Comparison of ENCODE assay signal across 13 mouse cellular contexts in the genomic region with DNA sequence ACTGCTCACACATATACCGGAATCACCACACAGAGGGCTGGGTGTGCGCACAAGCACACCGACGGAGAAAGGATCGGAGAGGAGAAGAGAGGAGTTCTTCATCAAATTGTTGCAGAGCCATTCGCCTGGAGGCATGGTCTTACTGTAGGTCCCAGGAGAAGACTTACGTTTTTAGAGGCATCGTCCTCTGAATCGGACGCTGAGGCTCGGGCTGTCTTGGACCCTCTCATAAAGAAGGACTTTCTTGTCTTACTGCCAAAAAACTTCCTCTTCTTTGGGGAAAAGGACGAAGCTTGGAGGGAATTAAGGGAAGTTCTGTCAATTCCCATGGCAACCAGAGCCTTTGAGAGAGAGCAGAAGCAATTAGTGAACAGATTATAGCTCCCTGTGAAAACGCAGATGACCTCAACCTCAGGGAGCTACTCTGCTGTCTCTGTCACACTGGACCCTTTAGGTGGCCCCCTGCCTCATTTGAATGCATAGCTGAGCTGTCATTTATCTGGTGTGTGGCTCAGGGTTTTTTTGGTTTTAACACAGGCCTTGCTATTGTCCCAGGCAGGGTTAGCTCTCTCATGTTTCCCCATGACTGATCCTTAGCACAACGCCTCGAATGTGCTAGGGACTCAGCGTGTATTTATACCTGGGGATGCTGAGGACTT. TPM values are rescaled to one million over a fixed set of nuclear protein-coding genes. Genes with fewer than 3 reads are reported as not detected.
DNase-seq lines count a peak whose midpoint lies in the region; ATAC-seq lines count a peak whose summit lies in the region.
"Had no signal": no experiment of that assay in that cellular context is flagged by ENCODE, and none has a peak within 500 bp of the region (broad histone marks: within the 10 kb centered on the region; RNA-seq: fewer than 3 reads in every experiment).

No protein-coding gene starts in this region.

- H3K36me3 ChIP-seq in embryonic facial prominence, embryonic 14.5 days (ENCODE audit: control insufficient read depth, insufficient read depth, low read length), result no peaks in the 10 kb centered on the region
- H3K36me3 ChIP-seq in hindbrain, embryonic 12.5 days, result no peaks in the 10 kb centered on the region
- no peaks in the 10 kb centered on the region for H3K36me3 ChIP-seq in midbrain, embryonic 15.5 days (replicated peaks)
- H3K36me3 ChIP-seq: kidney, embryonic 15.5 days had no signal

- H3K27ac ChIP-seq in embryonic facial prominence, embryonic 14.5 days (replicated peaks; ENCODE audit: low read depth, low read length), result no peak overlapping the region
- peak overlapping the region; percentile 31; the same call in 1 of the 2 replicates for H3K27ac ChIP-seq in hindbrain, embryonic 12.5 days
- peak overlapping the region; percentile 51 for H3K27ac ChIP-seq in midbrain, embryonic 15.5 days
- H3K27ac ChIP-seq: kidney, embryonic 15.5 days had no signal

- WGBS in embryonic facial prominence, embryonic 14.5 days, result 42% methylated on average over 16 of the region's 16 CpGs
- 47% methylated on average over 16 of the region's 16 CpGs for WGBS in hindbrain, embryonic 12.5 days
- 16% methylated on average over 16 of the region's 16 CpGs for WGBS in midbrain, embryonic 15.5 days

- no peak overlapping the region for H3K9ac ChIP-seq in embryonic facial prominence, embryonic 14.5 days (ENCODE audit: low read depth, low read length)
- no peak overlapping the region for H3K9ac ChIP-seq in hindbrain, embryonic 12.5 days
- no peak overlapping the region for H3K9ac ChIP-seq in midbrain, embryonic 15.5 days
- H3K9ac ChIP-seq: kidney, embryonic 15.5 days had no signal

- no peaks in the 10 kb centered on the region for H3K27me3 ChIP-seq in embryonic facial prominence, embryonic 14.5 days (replicated peaks; ENCODE audit: control insufficient read depth, insufficient read depth, low read length)
- 0 out of 2 replicates have a peak, but pooled peaks cover 4% of the 10 kb centered on the region for H3K27me3 ChIP-seq in hindbrain, embryonic 12.5 days
- H3K27me3 ChIP-seq in midbrain, embryonic 15.5 days (replicated peaks), result no peaks in the 10 kb centered on the region
- H3K27me3 ChIP-seq: kidney, embryonic 15.5 days had no signal

- 0 out of 2 replicates have a peak, but pooled peaks cover 2% of the 10 kb centered on the region for H3K4me1 ChIP-seq in embryonic facial prominence, embryonic 14.5 days (ENCODE audit: control insufficient read depth, insufficient read depth, low read length)
- peaks cover 25% of the 10 kb centered on the region for H3K4me1 ChIP-seq in hindbrain, embryonic 12.5 days
- H3K4me1 ChIP-seq in midbrain, embryonic 15.5 days, result peaks cover 22% of the 10 kb centered on the region

- no peaks in the 10 kb centered on the region for H3K9me3 ChIP-seq in embryonic facial prominence, embryonic 14.5 days (ENCODE audit: control insufficient read depth, low read length)
- no peaks in the 10 kb centered on the region for H3K9me3 ChIP-seq in hindbrain, embryonic 12.5 days (replicated peaks)
- no peaks in the 10 kb centered on the region for H3K9me3 ChIP-seq in midbrain, embryonic 15.5 days
- H3K9me3 ChIP-seq: kidney, embryonic 15.5 days had no signal

- peak; percentile 58 for DNase-seq in embryo, embryonic 10 days (ENCODE audit: low spot score)
- DNase-seq in embryonic facial prominence, embryonic 14.5 days (ENCODE audit: low spot score), result peak; percentile 30
- no peak for DNase-seq in ovary, postnatal 10 days (ENCODE audit: low spot score)
- no peak for DNase-seq in cerebellum, postnatal 4 days (ENCODE audit: low spot score in 2 of 2)
- DNase-seq in layer of hippocampus, postnatal 10 days (ENCODE audit: low spot score in 2 of 2), result no peak
- DNase-seq in layer of hippocampus, adult 9-10 months (ENCODE audit: low spot score), result no peak
- DNase-seq: liver; lung, postnatal 36 days; right cerebral cortex, postnatal 4 days had no signal

- H3K4me3 ChIP-seq in embryonic facial prominence, embryonic 14.5 days (ENCODE audit: low read depth, low read length), result no peak overlapping the region
- no peak overlapping the region for H3K4me3 ChIP-seq in hindbrain, embryonic 12.5 days
- H3K4me3 ChIP-seq in midbrain, embryonic 15.5 days, result no peak overlapping the region
- H3K4me3 ChIP-seq: kidney, embryonic 15.5 days had no signal

- no peak overlapping the region for H3K4me2 ChIP-seq in embryonic facial prominence, embryonic 14.5 days (ENCODE audit: low read depth, low read length)
- no peak overlapping the region for H3K4me2 ChIP-seq in hindbrain, embryonic 12.5 days (replicated peaks)
- peak overlapping the region; percentile 11; the same call in 1 of the 2 replicates for H3K4me2 ChIP-seq in midbrain, embryonic 15.5 days
- H3K4me2 ChIP-seq: kidney, embryonic 15.5 days had no signal

- ATAC-seq in embryonic facial prominence, embryonic 14.5 days (ENCODE audit: low read depth), result peak; percentile 55; the same call in 1 of the 2 replicates
- peak; percentile 88 for ATAC-seq in hindbrain, embryonic 12.5 days (ENCODE audit: low FRiP score)
- peak; percentile 74 for ATAC-seq in midbrain, embryonic 15.5 days (replicated peaks)

RNA-seq across cellular contexts. Expression of gene Scn11a, which starts 22.0 kb away (rescaled TPM):
- 0.38 and 0.89 TPM in 2 replicates for polyA plus RNA-seq in embryonic facial prominence, embryonic 14.5 days (2014; fragmentation: Nextera tagmentation; extraction: Ambion mirVana)
- polyA plus RNA-seq in hindbrain, embryonic 12.5 days (2016; fragmentation: Nextera tagmentation; extraction: Ambion mirVana), result 0.10 and 0.20 TPM in 2 replicates
- polyA plus RNA-seq in midbrain, embryonic 15.5 days (2015; fragmentation: Nextera tagmentation; extraction: Ambion mirVana), result 0.17 and 0.18 TPM in 2 replicates
- total RNA-seq in layer of hippocampus, postnatal 10 days (2021), result under 1 TPM; 0.18 to 0.25 TPM
- total RNA-seq: neutrophil, adult 5-6 weeks had no signal

Comparison
In these comparisons a context has a peak if more than half of its experiments do, and no peak if none do; other contexts are left out.
1. DNase-seq: peak in embryo, embryonic 10 days (single experiment) and embryonic facial prominence, embryonic 14.5 days (single experiment); none in ovary, postnatal 10 days (single experiment), cerebellum, postnatal 4 days (0 of 2), layer of hippocampus, postnatal 10 days (0 of 2) and layer of hippocampus, adult 9-10 months (single experiment).
2. Peak in every context shown above with its lines, with median percentiles within 50 percentile points of each other: ATAC-seq.